Mouse (Mus musculus) liver, embryonic 15.5 days (tissue): Measurements from ENCODE around the gene Disc1. TPM values are rescaled to one million over a fixed set of nuclear protein-coding genes. Genes with fewer than 3 reads are reported as not detected.

Source experiments
- ATAC-seq: fragments of 200-750 bp; cut with Nextera tagmentation; 2 replicates; pipeline ENCODE4 v1.8.0; 2017; ENCODE audit warnings: moderate number of reproducible peaks, mild to moderate bottlenecking, moderate library complexity; ENCODE audit not compliant: insufficient read depth
- H3K27ac ChIP-seq: fragments of 300-500 bp; sonication (generic); replicated peaks from 2 replicates; pipeline ENCODE4 v1.5.1; 2015; ENCODE audit warnings: mild to moderate bottlenecking, inconsistent platforms
- H3K27me3 ChIP-seq: fragments of 300-500 bp; sonication (generic); 2 replicates; pipeline ENCODE4 v1.6.1; 2015; ENCODE audit warnings: mild to moderate bottlenecking, inconsistent platforms
- H3K36me3 ChIP-seq: fragments of 300-500 bp; sonication (generic); replicated peaks from 2 replicates; pipeline ENCODE4 v1.6.1; 2015; ENCODE audit warnings: moderate library complexity, mild to moderate bottlenecking, inconsistent platforms
- H3K4me1 ChIP-seq: fragments of 300-500 bp; sonication (generic); replicated peaks from 2 replicates; pipeline ENCODE4 v1.6.1; 2015; ENCODE audit warnings: inconsistent platforms
- H3K4me2 ChIP-seq: fragments of 300-500 bp; sonication (generic); 2 replicates; pipeline ENCODE4 v1.6.1; 2015; ENCODE audit warnings: moderate library complexity, mild to moderate bottlenecking, inconsistent platforms
- H3K4me3 ChIP-seq: fragments of 300-500 bp; sonication (generic); replicated peaks from 2 replicates; pipeline ENCODE4 v1.5.1; 2015; ENCODE audit warnings: mild to moderate bottlenecking, inconsistent platforms
- H3K9ac ChIP-seq: fragments of 300-500 bp; sonication (generic); 2 replicates; pipeline ENCODE4 v1.6.1; 2015; ENCODE audit warnings: moderate library complexity, mild to moderate bottlenecking, inconsistent platforms
- H3K9me3 ChIP-seq: fragments of 300-500 bp; sonication (generic); replicated peaks from 2 replicates; pipeline ENCODE4 v1.6.1; 2016; ENCODE audit warnings: inconsistent platforms
- WGBS: fragments of 180-500 bp; shearing (Covaris S2); methylation state at CpG from one replicate; pipeline ENCODE4 v1.1.7; 2015; ENCODE audit warnings: mixed read lengths; ENCODE audit not compliant: insufficient replicate concordance; 5-methylcytosine and 5-hydroxymethylcytosine counted together
- polyA plus RNA-seq: library from polyadenylated mRNA; unstranded; fragments of >200 nt; fragmentation: Nextera tagmentation; extraction: Ambion mirVana; gene quantifications from 2 replicates; pipeline ENCODE4 v1.2.1, GENCODE M21; 2015

The Disc1 gene
- polyA plus RNA-seq, 1 experiment from 2014 or later: 0.30 TPM

DNA sequence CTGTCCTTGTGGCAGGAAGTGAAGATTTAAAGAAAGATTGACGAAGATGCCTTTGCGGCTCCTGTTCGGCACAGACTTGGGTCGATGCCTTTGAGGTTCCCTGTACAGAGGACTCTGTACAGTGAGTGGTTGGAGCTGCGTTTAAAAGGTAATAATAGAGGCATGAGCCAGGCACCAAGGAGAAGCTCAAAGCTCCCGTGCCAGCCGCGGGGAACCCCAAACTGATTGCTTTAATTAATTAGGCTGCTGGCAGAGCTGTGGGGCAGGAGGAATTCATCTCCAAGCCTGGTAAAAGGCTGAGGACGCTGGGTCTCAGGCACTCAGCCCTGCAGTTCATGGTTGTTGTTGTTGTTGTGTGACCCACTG lies 130.4 kb downstream of the Disc1 start:
- H3K4me3 ChIP-seq: no peak overlapping the region
- H3K27ac ChIP-seq: no peak overlapping the region
- H3K9me3 ChIP-seq: no peaks in the 10 kb centered on the region
- ATAC-seq: no peak
- 64% methylated on average over 9 of the region's 9 CpGs for whole genome bisulfite sequencing
- H3K9ac ChIP-seq: no peak overlapping the region
- H3K4me2 ChIP-seq: no peak overlapping the region
- H3K27me3 ChIP-seq: 0 out of 2 replicates have a peak, but pooled peaks cover 3% of the 10 kb centered on the region
- H3K36me3 ChIP-seq: no peaks in the 10 kb centered on the region
- no peaks in the 10 kb centered on the region for H3K4me1 ChIP-seq

- H3K4me3 ChIP-seq: no peak overlapping the region
- H3K36me3 ChIP-seq: no peaks in the 10 kb centered on the region
- H3K27ac ChIP-seq: no peak overlapping the region
- no peak for ATAC-seq
- no peaks in the 10 kb centered on the region for H3K9me3 ChIP-seq
- no peak overlapping the region for H3K9ac ChIP-seq
- 0 out of 2 replicates have a peak, but pooled peaks cover 3% of the 10 kb centered on the region for H3K27me3 ChIP-seq
- H3K4me2 ChIP-seq: no peak overlapping the region
- no peaks in the 10 kb centered on the region for H3K4me1 ChIP-seq
- WGBS: 68% methylated on average over 1 of the region's 1 CpGs
Observed at GRCm38 (mm10) chr8:125184881-125185280, 130.9 kb downstream of the Disc1 start.

DNA sequence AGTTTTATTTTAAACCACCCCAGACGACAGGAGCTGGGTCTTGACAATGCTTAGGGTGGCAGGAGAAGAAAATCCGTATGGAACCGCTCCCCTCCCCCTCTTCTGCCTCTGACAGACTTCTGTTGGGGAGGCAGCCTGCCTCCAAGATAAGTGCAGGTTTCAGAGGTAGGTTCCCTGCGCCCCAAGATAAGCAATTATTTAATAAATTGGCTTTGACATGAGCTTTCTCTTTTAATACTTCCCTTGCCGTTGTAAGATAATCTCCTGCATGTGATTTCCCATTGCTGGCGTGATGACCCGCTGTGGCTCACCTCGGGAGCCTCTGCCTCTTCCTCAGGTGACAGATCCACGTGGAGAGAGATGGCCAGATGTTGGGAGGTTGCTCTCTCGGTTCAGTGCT lies 133.0 kb downstream of the Disc1 start:
- 21% methylated on average over 10 of the region's 10 CpGs for WGBS
- H3K9me3 ChIP-seq: no peaks in the 10 kb centered on the region
- no peaks in the 10 kb centered on the region for H3K36me3 ChIP-seq
- no peaks in the 10 kb centered on the region for H3K4me1 ChIP-seq
- no peak for ATAC-seq
- 0 out of 2 replicates have a peak, but pooled peaks cover 3% of the 10 kb centered on the region for H3K27me3 ChIP-seq
- H3K9ac ChIP-seq: no peak overlapping the region
- no peak overlapping the region for H3K4me2 ChIP-seq
- no peak overlapping the region for H3K27ac ChIP-seq
- no peak overlapping the region for H3K4me3 ChIP-seq

DNA sequence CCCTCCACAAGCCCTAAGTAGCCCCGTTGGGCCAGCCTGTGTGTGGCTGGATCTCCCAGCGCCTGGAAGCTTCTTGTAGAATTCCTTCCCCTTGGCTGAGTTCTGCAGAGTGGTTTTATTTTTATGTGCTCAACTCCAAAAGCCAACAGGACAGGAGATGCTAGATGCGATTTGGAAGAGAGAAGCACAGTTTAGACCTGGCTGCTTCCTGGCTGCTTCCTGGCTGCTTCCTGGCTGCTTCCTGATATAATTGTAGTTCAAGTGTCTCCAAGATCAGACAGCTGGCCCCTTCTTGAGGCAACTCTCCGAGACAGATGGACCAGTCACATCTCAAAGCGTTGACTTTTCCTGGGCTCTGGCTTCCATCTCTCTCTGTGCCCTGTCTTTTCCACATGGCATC lies 139.7 kb downstream of the Disc1 start:
- 55% methylated on average over 5 of the region's 5 CpGs for WGBS
- H3K4me1 ChIP-seq: no peaks in the 10 kb centered on the region
- no peak overlapping the region for H3K4me3 ChIP-seq
- no peak overlapping the region for H3K9ac ChIP-seq
- 0 out of 2 replicates have a peak, but pooled peaks cover under 1% of the 10 kb centered on the region for H3K27me3 ChIP-seq
- H3K4me2 ChIP-seq: no peak overlapping the region
- H3K36me3 ChIP-seq: no peaks in the 10 kb centered on the region
- no peak overlapping the region for H3K27ac ChIP-seq
- no peaks in the 10 kb centered on the region for H3K9me3 ChIP-seq
- no peak for ATAC-seq

GRCm38 (mm10) chr8:125195121-125195520 lies 141.1 kb downstream of the Disc1 start:
- H3K4me3 ChIP-seq: no peak overlapping the region
- 74% methylated on average over 9 of the region's 9 CpGs for WGBS

GRCm38 (mm10) chr8:125196573-125197094 lies 142.6 kb downstream of the Disc1 start:
- Histone ChIP-seq H3K4me1 (no peaks in the 10 kb centered on the region), H3K27ac (no peak overlapping the region), H3K27me3 (no peaks in the 10 kb centered on the region), H3K36me3 (no peaks in the 10 kb centered on the region), H3K9ac (no peak overlapping the region), H3K4me3 (no peak overlapping the region), H3K9me3 (no peaks in the 10 kb centered on the region), H3K4me2 (no peak overlapping the region)
- WGBS: 78% methylated on average over 14 of the region's 14 CpGs
- no peak for ATAC-seq

More at GRCm38 (mm10) chr8:125195121-125195520, 141.1 kb downstream of the Disc1 start:
- Histone ChIP-seq H3K4me1 (no peaks in the 10 kb centered on the region), H3K36me3 (no peaks in the 10 kb centered on the region), H3K9me3 (no peaks in the 10 kb centered on the region), H3K4me2 (no peak overlapping the region), H3K9ac (no peak overlapping the region), H3K27me3 (no peaks in the 10 kb centered on the region), H3K27ac (no peak overlapping the region)
- ATAC-seq: no peak

DNA sequence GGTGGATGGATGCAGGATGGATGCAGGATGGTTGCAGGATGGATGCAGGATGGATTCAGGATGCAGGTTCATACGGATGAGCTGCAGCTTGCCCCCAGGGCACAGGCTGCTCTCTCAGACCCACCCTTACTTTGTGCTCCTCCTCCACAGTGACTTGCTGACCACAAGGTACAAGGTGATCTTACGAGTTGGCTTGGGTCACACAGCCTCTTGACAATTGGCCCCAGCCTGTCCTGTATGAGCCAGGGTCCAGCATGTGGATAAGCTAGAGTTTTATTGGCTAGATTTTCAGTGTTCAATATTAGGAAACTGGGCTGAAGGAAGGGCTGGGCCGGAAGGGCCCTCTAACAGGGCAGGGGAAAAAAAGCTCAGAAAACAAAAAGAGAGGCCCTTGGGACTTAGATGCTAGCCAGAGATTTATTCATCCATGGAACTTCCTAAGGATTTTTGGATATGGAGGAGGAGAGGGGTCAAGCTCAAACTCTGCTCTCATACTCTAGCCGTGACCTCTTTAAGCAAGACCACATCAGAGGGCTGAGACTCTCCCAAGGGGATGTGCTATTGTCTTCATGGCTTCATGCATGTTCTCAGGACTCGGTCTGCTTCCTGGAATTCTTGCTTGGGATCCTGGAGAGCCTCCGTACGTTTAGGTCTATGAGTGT lies 143.5 kb downstream of the Disc1 start:
- Histone ChIP-seq H3K36me3 (no peaks in the 10 kb centered on the region), H3K4me1 (no peaks in the 10 kb centered on the region), H3K9ac (no peak overlapping the region), H3K4me3 (no peak overlapping the region), H3K4me2 (no peak overlapping the region), H3K27ac (no peak overlapping the region), H3K27me3 (no peaks in the 10 kb centered on the region), H3K9me3 (no peaks in the 10 kb centered on the region)
- ATAC-seq: no peak
- WGBS: 57% methylated on average over 7 of the region's 7 CpGs

DNA sequence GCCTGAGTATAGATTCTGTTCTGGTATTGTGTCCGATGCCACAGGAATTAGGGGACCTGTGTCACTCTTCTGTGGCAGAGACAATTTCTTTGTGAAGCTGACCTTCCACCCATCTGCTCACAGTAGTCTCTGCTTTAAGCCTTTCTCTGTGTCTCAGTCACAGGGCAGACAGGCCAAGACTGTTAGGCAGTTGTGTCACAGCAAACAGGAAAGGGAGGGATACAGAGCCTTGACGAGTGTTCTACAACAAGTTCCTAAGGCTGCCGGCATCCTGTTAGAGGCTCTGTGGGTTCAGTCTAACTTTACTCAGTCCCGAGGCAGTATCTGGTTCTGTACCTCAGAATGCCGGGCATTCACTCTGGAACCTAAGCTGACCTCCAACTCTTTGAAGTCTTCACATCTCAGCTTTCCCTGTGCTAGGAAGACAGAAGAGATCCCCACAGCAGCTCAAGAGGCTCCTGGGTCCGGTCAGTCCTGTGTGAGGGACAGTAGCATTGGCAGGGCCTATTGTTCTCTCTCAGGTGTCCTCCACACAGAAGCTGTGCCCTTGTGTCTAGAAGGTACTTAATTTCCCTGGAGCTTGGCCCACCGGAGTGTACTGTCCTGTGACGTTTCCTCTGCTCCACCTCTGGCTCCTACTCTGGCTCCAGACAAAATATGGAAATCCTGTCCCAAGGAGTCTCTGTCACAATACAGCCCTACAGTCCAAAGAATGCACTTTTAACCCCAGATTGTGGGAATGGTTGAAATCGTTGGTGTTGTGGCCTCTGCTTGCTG lies 144.6 kb downstream of the Disc1 start:
- Histone ChIP-seq H3K9ac (no peak overlapping the region), H3K4me1 (no peaks in the 10 kb centered on the region), H3K27me3 (no peaks in the 10 kb centered on the region), H3K27ac (no peak overlapping the region), H3K9me3 (no peaks in the 10 kb centered on the region), H3K4me3 (no peak overlapping the region), H3K4me2 (no peak overlapping the region), H3K36me3 (no peaks in the 10 kb centered on the region)
- 48% methylated on average over 9 of the region's 9 CpGs for WGBS
- ATAC-seq: no peak

DNA sequence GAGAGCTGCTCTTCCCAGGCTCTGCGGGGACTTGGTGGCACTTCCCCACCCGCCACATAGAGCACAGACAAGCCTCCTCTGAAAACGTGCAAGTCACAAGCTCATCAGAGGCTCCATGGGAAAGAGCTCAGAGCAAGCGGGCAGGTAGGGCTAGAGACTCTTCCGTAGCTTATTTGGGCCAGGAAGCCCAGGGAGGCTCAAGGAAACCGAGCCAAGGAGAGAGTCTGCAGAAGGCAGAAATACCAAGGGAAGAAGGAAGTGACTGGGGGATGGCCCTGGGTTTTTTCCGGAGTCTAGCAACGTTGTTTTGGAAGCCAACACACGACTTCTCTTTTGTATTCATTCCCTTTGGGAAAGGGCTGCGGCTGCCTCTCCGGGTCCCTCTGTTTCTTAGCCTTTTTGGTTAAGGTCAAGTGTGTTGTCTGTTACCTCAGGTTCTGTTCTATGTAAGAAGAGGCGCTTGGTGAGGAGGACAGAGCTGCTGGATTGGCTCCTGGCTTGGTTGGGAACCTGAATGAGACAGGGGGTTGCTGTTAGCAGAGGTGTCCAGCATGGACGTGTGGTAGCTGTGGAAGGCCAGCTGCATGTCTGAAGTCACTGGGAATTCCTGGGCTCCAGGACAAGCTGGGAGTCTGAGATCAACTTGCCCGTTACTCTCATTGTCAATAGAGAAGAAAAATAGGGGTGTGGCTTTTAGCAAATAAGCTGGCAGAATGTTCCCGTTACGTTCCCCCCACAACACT lies 145.4 kb downstream of the Disc1 start:
- H3K4me3 ChIP-seq: no peak overlapping the region
- H3K27me3 ChIP-seq: no peaks in the 10 kb centered on the region
- no peak for ATAC-seq
- no peaks in the 10 kb centered on the region for H3K4me1 ChIP-seq
- H3K27ac ChIP-seq: no peak overlapping the region
- H3K9ac ChIP-seq: no peak overlapping the region
- WGBS: 28% methylated on average over 16 of the region's 16 CpGs
- H3K4me2 ChIP-seq: no peak overlapping the region
- no peaks in the 10 kb centered on the region for H3K9me3 ChIP-seq
- no peaks in the 10 kb centered on the region for H3K36me3 ChIP-seq

DNA sequence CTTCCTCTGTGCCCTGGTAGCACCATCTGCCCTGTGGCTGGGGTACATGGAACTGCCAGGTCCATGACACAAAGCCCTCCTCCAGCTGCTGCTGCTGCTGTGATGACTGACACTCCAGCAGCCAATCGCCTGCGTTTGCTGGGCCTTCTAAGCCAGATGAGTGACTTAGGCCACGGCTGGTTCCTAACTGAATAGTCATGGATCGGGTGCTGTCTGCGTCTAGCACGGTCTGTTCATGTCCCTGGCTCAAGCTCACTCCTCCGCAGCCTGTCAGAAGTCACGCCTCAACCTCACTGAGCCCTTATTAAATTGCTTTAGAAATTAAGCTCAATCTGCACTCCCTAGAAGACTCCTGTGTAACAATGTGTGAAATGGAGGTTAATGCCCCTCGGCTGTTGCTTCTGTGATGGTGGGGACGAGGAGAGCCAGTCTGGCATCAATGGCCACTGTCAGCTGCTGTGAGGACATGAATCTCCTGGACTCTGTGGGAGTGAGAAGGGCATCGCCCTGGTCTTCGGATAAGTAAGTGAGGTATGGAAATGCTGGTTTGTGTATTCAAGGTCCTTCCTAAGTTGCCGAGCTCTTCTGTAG lies 146.4 kb downstream of the Disc1 start:
- Histone ChIP-seq H3K36me3 (no peaks in the 10 kb centered on the region), H3K27me3 (no peaks in the 10 kb centered on the region), H3K4me2 (no peak overlapping the region), H3K4me3 (no peak overlapping the region), H3K9ac (no peak overlapping the region), H3K4me1 (no peaks in the 10 kb centered on the region), H3K9me3 (no peaks in the 10 kb centered on the region), H3K27ac (no peak overlapping the region)
- ATAC-seq: no peak
- WGBS: 70% methylated on average over 13 of the region's 13 CpGs

- no peak overlapping the region for H3K4me3 ChIP-seq
- no peak overlapping the region for H3K27ac ChIP-seq
- no peaks in the 10 kb centered on the region for H3K9me3 ChIP-seq
- WGBS: 82% methylated on average over 6 of the region's 6 CpGs
- no peak overlapping the region for H3K4me2 ChIP-seq
- no peak for ATAC-seq
- H3K36me3 ChIP-seq: no peaks in the 10 kb centered on the region
- no peak overlapping the region for H3K9ac ChIP-seq
- H3K27me3 ChIP-seq: no peaks in the 10 kb centered on the region
- H3K4me1 ChIP-seq: no peaks in the 10 kb centered on the region
Observed at GRCm38 (mm10) chr8:125201650-125202049, 147.7 kb downstream of the Disc1 start.
